Mouse (Mus musculus) ES-CJ7 (cell line): ENCODE measurements around the gene Scgb1b10.
"Not testable (repeated sequence)": the region's sequence is repeated elsewhere in the genome, so short reads cannot be mapped to it uniquely, and the experiment has no call there.

ENCODE experiments used
- DNase-seq: peaks from one replicate; pipeline ENCODE4 v3.0.0; 2011; ENCODE audit warnings: low read depth, low spot score

The Scgb1b10 gene

GRCm38 (mm10) chr7:32100553-32100952 lies at the start of gene Scgb1b10:
Gene Scgb1b10, plus strand, starts transcription at chr7:32100853.
- not testable (repeated sequence) for DNase-seq
